Mouse (Mus musculus): Measurements from ENCODE around the gene Trpv6. TPM values are rescaled to one million over a fixed set of nuclear protein-coding genes. Genes with fewer than 3 reads are reported as not detected.
A peak's percentile ranks its signal among the peaks of the same experiment; 100 is the strongest.

Trpv6 gene
- total RNA-seq (2021): not detected

GRCm38 (mm10) chr6:41636178-41636577 lies at the start of gene Trpv6:
TSS of gene Trpv6 (minus strand) at chr6:41636405.
- no peak for DNase-seq
- intact Hi-C loops (cut with DNase I): no loop called here

DNA sequence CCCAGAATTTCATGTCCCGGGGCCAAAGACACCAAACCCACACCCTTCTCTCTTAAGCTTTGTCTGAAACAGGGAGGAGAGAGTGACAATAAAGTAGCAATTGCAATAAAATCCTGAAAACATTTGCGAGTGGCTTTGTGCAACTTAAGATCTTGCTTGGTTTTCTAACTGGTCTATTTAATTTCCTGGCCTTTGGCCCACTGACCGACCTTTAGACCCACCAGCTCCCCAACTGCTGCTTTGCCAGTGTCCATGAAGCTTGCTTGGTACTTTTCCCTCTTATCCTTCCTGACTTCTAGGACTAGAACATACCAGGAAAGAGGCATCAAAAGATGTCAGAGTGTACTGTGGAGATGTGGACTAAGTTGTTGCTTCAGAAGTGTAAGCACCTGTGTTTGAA lies 49.4 kb upstream of the Trpv6 start:
- no peak for DNase-seq
- intact Hi-C loops (cut with DNase I): no loop called here

- no peak for DNase-seq
- intact Hi-C loops (cut with DNase I): no loop called here
Measured at GRCm38 (mm10) chr6:41684911-41685310, 48.7 kb upstream of the Trpv6 start.

- intact Hi-C loops (cut with DNase I): no loop called here
- DNase-seq: no peak
Measured at GRCm38 (mm10) chr6:41684131-41684530, 47.9 kb upstream of the Trpv6 start, which contains the start of gene Llcfc1. TSS of gene Llcfc1 (plus strand) at chr6:41684431.

DNA sequence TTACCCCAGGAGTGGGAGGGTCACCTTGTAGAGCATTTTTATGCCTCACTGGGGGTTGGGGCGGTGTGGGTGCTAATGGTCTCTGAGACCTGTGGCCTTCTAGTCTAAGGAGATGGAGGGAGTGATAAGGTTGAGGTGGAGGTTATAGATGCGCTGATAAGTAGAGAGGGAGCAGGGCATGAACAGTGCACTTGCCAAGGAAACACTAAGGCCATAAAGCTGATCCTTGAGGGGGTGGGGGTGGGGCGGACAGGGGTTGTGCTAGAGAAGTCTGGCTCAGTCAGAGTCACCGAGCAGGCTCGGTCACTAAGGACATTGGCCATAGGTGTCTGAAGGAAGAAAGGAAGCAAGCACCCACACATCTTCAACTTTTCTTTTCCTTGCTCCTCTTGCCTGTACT lies 45.5 kb upstream of the Trpv6 start:
- intact Hi-C loops (cut with DNase I): no loop called here
- DNase-seq: no peak

- intact Hi-C loops (cut with DNase I): no loop called here
Measured at GRCm38 (mm10) chr6:41680669-41681068, 44.5 kb upstream of the Trpv6 start, which contains the start of gene Trpv5. TSS of gene Trpv5 (minus strand) at chr6:41680769.

DNA sequence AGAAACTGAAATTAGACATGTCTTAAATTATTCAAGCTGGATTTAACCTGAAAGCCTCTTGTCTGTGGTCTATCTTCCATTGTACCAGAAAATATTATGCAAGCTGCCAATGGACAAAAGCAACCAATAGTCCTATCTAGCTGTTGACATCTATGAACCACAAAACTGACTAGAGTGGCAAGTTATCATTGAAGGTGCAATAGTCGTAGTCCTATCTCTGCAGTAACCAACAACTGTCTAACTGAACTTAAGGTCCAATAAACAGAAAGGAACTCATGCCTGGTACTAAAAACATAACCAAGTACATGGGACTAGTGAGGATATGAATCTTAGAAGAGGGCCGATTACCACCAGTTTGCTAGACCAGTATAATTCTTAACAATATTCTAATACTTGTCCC lies 40.3 kb upstream of the Trpv6 start:
- intact Hi-C loops (cut with DNase I): no loop called here
- no peak for DNase-seq

More at GRCm38 (mm10) chr6:41680669-41681068, 44.5 kb upstream of the Trpv6 start, which contains the start of gene Trpv5:
- DNase-seq: no peak

GRCm38 (mm10) chr6:41662320-41662719 lies 26.1 kb upstream of the Trpv6 start:
- intact Hi-C loops (cut with DNase I): no loop called here
- DNase-seq: peak in 1 of 2 experiments; percentile 5

DNA sequence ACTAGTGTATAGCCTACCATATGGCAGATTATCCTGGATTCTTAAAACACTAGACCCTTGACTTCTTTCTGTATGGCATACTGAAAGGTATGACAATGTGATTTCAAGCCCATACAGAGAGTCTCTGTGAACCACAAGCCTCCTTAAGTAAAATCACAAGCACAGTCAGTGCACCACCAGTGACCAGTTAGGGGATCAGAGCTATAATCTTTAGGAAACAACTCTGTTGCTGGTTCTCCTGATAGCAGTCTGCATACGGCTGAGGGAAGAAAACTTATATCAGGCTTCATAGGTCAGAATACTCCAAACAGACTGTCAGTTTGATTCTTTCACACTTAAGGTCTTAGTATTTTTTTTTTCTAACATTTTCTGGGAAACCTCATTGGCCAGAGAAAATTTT lies 22.3 kb upstream of the Trpv6 start:
- no peak for DNase-seq
- intact Hi-C loops (cut with DNase I): no loop called here

- intact Hi-C loops (cut with DNase I): no loop called here
- DNase-seq: no peak
Measured at GRCm38 (mm10) chr6:41654648-41655047, 18.4 kb upstream of the Trpv6 start.

- no peak for DNase-seq
- intact Hi-C loops (cut with DNase I): no loop called here
Measured at GRCm38 (mm10) chr6:41653173-41653572, 17.0 kb upstream of the Trpv6 start.

GRCm38 (mm10) chr6:41646672-41647071 lies 10.5 kb upstream of the Trpv6 start:
- intact Hi-C loops (cut with DNase I): no loop called here
- no peak for DNase-seq

GRCm38 (mm10) chr6:41646220-41646619 lies 10.0 kb upstream of the Trpv6 start:
- intact Hi-C loops (cut with DNase I): no loop called here

GRCm38 (mm10) chr6:41643227-41643626 lies 7.0 kb upstream of the Trpv6 start:
- DNase-seq: no peak
- intact Hi-C loops (cut with DNase I): no loop called here

More at GRCm38 (mm10) chr6:41646220-41646619, 10.0 kb upstream of the Trpv6 start:
- no peak for DNase-seq

- DNase-seq: no peak
- intact Hi-C loops (cut with DNase I): no loop called here
Measured at GRCm38 (mm10) chr6:41642765-41643164, 6.6 kb upstream of the Trpv6 start.

- DNase-seq: no peak
- intact Hi-C loops (cut with DNase I): no loop called here
Measured at GRCm38 (mm10) chr6:41641173-41641866, 5.1 kb upstream of the Trpv6 start.

GRCm38 (mm10) chr6:41640449-41640848 lies 4.2 kb upstream of the Trpv6 start:
- intact Hi-C loops (cut with DNase I): no loop called here
- no peak for DNase-seq

DNA sequence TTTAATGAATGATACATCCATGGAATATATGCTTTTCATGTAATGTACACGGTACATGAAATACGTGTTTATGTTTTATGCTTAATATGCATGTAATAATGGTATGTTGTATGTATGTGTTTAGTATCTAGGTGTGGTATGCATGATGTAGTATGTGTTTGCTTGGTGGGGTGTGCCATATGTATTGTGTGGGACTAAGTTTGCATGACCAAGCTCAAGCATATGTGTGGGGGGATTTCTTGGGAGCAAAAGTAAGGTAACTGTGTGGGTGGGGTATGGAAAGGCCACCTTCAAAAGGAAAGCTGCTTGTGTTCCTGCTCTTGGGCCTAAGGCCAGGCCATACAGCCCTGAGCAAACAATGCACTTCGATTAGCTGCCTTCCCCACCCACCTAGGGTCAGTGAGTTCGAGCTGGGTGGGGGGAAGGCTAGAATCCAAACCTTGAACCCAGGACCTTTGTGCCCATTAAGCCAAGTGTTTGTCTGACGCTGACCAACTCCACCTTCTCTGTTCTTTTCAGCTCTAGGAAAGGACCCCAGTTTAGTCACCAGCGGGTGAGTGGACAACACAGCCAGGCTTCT lies 1.8 kb upstream of the Trpv6 start:
- intact Hi-C loops (cut with DNase I): no loop called here
- DNase-seq: no peak

DNA sequence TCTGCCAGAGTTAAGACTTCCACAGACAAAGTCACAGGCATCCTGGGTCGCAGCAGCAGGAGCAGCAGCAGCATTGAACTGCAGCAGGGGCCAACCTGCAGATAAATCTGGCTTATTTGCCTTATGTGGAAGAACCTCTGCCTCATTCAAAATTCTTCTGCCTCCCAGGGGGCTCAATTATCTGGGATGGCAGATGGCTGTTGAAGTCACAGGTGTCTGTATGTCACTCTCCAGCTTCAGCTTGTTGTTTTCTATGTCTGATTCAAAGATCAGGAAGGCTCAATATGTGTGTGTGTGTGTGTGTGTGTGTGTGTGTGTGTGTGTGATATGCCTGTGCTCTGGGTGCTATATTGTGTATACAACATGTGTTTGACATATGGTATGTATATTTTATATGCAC lies 1.2 kb upstream of the Trpv6 start:
- no peak for DNase-seq
- intact Hi-C loops (cut with DNase I): no loop called here

- DNase-seq: no peak
- intact Hi-C loops (cut with DNase I): no loop called here
Measured at GRCm38 (mm10) chr6:41635211-41635610, 994 bp downstream of the Trpv6 start.

DNA sequence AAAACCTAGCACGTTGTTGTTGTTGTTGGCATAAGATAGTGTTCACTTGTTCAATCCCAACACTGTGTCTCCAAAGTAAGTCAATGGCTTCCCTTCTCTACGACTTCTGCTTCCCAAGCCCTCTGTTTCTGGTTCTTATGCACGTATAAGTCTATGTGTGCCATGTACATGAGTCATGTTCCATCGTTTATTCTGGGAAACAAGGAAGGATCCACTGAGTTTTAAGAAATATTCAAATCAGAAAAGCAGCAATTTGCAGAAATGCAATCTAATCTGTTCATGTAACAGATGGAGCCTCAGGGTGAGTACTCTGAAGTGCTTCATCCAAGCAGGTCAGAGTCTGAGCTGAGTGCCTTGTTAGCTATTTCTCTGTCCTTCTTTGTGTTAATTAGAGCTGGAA lies 4.7 kb downstream of the Trpv6 start:
- intact Hi-C loops (cut with DNase I): no loop called here

GRCm38 (mm10) chr6:41630791-41631190 lies 5.4 kb downstream of the Trpv6 start:
- DNase-seq: no peak

More for the DNA sequence above, 4.7 kb downstream of the Trpv6 start:
- no peak for DNase-seq

More at GRCm38 (mm10) chr6:41630791-41631190, 5.4 kb downstream of the Trpv6 start:
- intact Hi-C loops (cut with DNase I): no loop called here

Measured in heart, postnatal 10 days (tissue).